In the genomic region with DNA sequence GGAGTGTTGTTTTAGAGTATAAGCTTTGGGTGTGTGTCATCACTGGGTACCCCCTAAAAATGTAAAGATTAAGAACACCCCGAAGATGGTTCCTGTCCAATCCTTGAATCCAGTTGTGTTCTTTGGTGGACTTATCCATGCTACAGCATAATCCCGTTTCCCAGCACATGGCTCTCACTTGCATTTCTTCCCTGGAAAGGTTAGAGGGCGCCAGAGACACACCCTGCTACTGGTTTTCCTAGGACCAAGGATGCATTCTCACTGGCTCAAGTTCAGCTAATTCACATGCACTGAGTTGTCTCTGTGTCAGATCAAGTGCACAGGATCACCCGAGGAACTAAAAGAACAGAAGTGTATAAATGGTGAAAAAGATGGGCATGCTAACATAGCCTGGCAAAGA, we compare ENCODE assay signal across 8 mouse cellular contexts. TPM values are rescaled to one million over a fixed set of nuclear protein-coding genes. Genes with fewer than 3 reads are reported as not detected.
DNase-seq lines count a peak whose midpoint lies in the region; ATAC-seq lines count a peak whose summit lies in the region.

No protein-coding gene starts in this region.

- peak; percentile 17 for DNase-seq in gastrocnemius, adult 18-20 months (ENCODE audit: low spot score)
- DNase-seq in gastrocnemius, postnatal 25 days = no peak
- peak; percentile 21 for DNase-seq in urinary bladder, postnatal 14 days (ENCODE audit: low spot score)
- DNase-seq in urinary bladder, postnatal 4 days (ENCODE audit: low spot score in 2 of 2) = no peak
- peak; percentile 38 for DNase-seq in heart, postnatal 4 days
- DNase-seq in layer of hippocampus, postnatal 10 days (ENCODE audit: low spot score in 2 of 2) = peak; percentile 32 to 47
- peak; percentile 58 for DNase-seq in retina, postnatal 7 days (ENCODE audit: low read depth, low spot score)

- no peak for ATAC-seq in inflammation-experienced regulatory T-cells, adult 6 months

RNA-seq across cellular contexts. Expression of a gene that starts 1.9 kb away (rescaled TPM):
- total RNA-seq in gastrocnemius, adult 18-20 months (2021) = under 1 TPM; 0.26 to 0.62 TPM
- under 1 TPM; 0.21 to 0.33 TPM for total RNA-seq in gastrocnemius, postnatal 25 days (2021)
- total RNA-seq in heart, postnatal 4 days (2021) = under 1 TPM; 0.12 to 0.14 TPM
- total RNA-seq in layer of hippocampus, postnatal 10 days (2021) = under 1 TPM; 0.27 to 0.40 TPM
- 1 to 10 TPM in 2 of 3 experiments, not detected in 1; 1.2 to 2.7 TPM for polyA plus RNA-seq in inflammation-experienced regulatory T-cells, adult 6 months (2017; shearing (Covaris generic))

RNA-seq across cellular contexts. Expression of a gene that starts 33.4 kb away (rescaled TPM):
- total RNA-seq in gastrocnemius, adult 18-20 months (2021) = 10 to 100 TPM; 23.2 to 26.3 TPM
- total RNA-seq in gastrocnemius, postnatal 25 days (2021) = 10 to 100 TPM; 18.3 to 26.9 TPM
- total RNA-seq in heart, postnatal 4 days (2021) = 100 to 1,000 TPM in 1 of 2 experiments, 10 to 100 TPM in 1; 99.3 to 109 TPM
- total RNA-seq in layer of hippocampus, postnatal 10 days (2021) = 10 to 100 TPM; 60.9 to 67.9 TPM
- polyA plus RNA-seq in inflammation-experienced regulatory T-cells, adult 6 months (2017; shearing (Covaris generic)) = 100 to 1,000 TPM; 139 to 219 (median 185) TPM

RNA-seq across cellular contexts. Expression of a gene that starts 53.2 kb away (rescaled TPM):
- under 1 TPM in 1 of 2 experiments, not detected in 1; 0.12 TPM for total RNA-seq in gastrocnemius, adult 18-20 months (2021)
- not detected for total RNA-seq in gastrocnemius, postnatal 25 days (2021)
- total RNA-seq in heart, postnatal 4 days (2021) = under 1 TPM; 0.17 to 0.18 TPM
- total RNA-seq in layer of hippocampus, postnatal 10 days (2021) = 1 to 10 TPM; 1.1 to 1.9 TPM
- 1 to 10 TPM in 2 of 3 experiments, under 1 TPM in 1; 0.68 to 1.4 (median 1.1) TPM for polyA plus RNA-seq in inflammation-experienced regulatory T-cells, adult 6 months (2017; shearing (Covaris generic))

RNA-seq across cellular contexts. Expression of a gene that starts 53.8 kb away (rescaled TPM):
- total RNA-seq in gastrocnemius, adult 18-20 months (2021) = not detected
- not detected for total RNA-seq in gastrocnemius, postnatal 25 days (2021)
- not detected for total RNA-seq in heart, postnatal 4 days (2021)
- not detected for total RNA-seq in layer of hippocampus, postnatal 10 days (2021)
- 1 to 10 TPM; 3.2 to 6.6 (median 3.3) TPM for polyA plus RNA-seq in inflammation-experienced regulatory T-cells, adult 6 months (2017; shearing (Covaris generic))

Comparison
In these comparisons a context has a peak if more than half of its experiments do, and no peak if none do; other contexts are left out.
1. DNase-seq: peak in gastrocnemius, adult 18-20 months (single experiment), urinary bladder, postnatal 14 days (single experiment), heart, postnatal 4 days (single experiment), layer of hippocampus, postnatal 10 days (2 of 2) and retina, postnatal 7 days (single experiment); none in gastrocnemius, postnatal 25 days (single experiment) and urinary bladder, postnatal 4 days (0 of 2).